Mouse (Mus musculus): ENCODE measurements at regions not wholly inside any gene's neighbourhood (a gene's known extent, or its start where the extent isn't known, plus 50 kb on each side); places are given as distances from the start of the nearest gene placed in this dataset.

DNA sequence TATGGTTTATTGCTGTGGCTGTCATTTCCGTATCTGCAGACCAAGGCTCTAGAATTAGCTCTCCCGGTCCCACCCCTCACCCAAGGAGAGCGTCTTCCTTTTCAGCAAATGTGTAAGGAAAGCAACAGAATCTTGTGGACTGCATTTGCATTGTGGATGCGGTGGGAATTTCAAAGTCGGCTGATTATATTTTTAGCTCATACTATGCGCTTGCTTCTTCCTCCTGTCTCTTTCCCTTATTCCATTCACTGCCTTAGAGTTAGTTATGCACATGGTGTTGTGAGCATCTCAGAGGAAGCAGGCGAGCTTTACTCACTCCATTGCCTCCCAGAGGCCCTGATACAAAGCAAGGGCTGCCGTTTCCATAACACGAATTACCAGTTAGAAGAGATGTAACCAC lies 375.6 kb upstream of the Slc30a5 start:
- no peaks in the 10 kb centered on the region for H3K27me3 ChIP-seq (ENCODE audit: insufficient read depth, poor library complexity, severe bottlenecking)
- no peak overlapping the region for H3K27ac ChIP-seq
- no peak overlapping the region for H3K4me3 ChIP-seq
- H3K36me3 ChIP-seq, result no peaks in the 10 kb centered on the region
- DNase-seq (ENCODE audit: low spot score), result no peak
- peaks cover 5% of the 10 kb centered on the region; the same call in 1 of the 2 replicates for H3K4me1 ChIP-seq
- 88% methylated on average over 9 of the region's 9 CpGs for WGBS
- H3K9me3 ChIP-seq, result no peaks in the 10 kb centered on the region

DNA sequence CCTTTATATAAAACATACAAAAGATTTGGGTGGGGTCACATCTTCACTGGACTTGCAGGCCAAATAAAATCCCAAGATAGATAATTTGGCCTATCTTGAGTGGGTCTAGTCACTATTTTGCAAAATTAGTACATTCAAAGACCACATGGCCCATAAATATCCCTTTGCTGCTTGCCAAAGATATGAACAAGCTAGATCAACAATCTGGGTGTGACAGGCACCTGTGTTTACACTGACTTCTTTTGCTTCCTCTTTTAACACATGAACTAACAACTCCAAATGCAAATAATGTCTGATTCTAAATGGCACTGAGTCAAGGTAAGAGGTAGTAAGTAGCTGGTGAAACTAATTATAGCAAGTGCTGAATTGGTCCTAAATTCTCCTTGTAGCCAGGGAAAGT lies 370.2 kb upstream of the Slc30a5 start:
- Histone ChIP-seq H3K4me1 (no peaks in the 10 kb centered on the region), H3K27ac (no peak overlapping the region), H3K36me3 (no peaks in the 10 kb centered on the region), H3K4me3 (no peak overlapping the region), H3K27me3 (ENCODE audit: insufficient read depth, poor library complexity, severe bottlenecking) (no peaks in the 10 kb centered on the region), H3K9me3 (no peaks in the 10 kb centered on the region)
- no peak for DNase-seq (ENCODE audit: low spot score)

DNA sequence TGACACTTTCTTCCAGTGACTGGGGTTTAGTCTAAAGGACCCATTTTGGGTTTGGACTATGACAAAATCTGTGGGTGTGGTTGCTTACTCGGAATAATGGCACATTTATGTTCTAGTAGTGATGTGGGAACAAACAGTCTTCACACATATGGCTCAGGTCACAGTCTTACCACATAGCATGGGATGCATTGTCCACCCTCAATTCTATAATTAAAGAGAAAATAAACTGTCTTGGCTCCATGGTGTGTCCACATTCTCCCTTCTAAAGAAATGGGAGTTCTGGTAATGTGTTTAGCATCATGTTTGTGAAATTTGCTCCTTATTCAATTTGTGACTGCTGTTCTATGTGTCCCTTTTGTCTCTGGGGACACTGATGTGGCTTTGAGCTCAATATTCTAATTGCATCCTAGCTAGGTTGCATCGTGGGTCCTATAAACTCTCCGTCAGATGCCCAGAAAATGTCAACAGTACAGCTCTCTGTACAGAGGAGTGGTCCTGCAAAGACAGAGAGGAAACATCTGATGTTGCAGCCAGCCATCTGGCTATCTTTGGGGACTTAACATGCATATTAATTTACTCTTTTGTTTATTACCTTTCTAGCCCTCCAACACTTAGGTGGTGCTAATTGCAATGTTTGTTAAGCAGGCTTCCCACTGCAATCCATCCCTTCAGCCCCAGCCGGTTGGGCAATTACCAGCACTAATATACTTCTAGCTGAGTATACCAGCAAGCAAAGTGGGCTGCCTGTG lies 369.5 kb upstream of the Slc30a5 start:
- Histone ChIP-seq H3K27ac (no peak overlapping the region), H3K36me3 (no peaks in the 10 kb centered on the region), H3K4me1 (no peaks in the 10 kb centered on the region), H3K4me3 (no peak overlapping the region), H3K27me3 (ENCODE audit: insufficient read depth, poor library complexity, severe bottlenecking) (no peaks in the 10 kb centered on the region), H3K9me3 (no peaks in the 10 kb centered on the region)
- 71% methylated on average over 4 of the region's 4 CpGs for WGBS
- DNase-seq (ENCODE audit: low spot score), result no peak

DNA sequence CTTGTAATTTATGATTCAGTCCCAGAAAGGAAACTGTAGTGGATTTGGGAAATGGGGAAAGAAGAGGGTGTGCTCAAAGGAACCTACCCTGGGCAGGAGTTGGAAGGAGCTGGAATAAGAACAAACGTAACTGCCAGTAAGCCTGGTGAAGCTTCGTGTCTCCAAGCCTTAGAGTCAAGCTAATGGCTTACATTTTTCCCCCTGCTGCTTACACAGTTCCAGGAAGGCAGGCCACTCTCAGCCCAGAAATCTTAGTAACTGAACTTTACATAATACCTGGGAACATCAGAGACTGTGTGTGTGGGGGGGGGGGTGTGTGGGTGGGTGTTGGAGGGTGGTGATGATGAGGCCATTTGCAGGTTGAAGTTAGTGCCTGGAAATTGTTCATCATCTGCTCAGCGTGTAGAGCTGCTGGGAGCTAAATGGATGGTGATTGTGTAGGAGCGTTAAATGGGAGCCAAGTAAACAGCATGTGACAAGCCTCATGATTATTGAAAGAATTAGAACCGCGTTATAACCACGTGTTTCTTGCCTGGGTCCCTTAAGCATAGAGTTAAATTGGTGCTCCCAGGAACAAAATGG lies 357.1 kb upstream of the Slc30a5 start:
- H3K4me3 ChIP-seq, result no peak overlapping the region
- WGBS, result 88% methylated on average over 7 of the region's 7 CpGs
- H3K4me1 ChIP-seq, result no peaks in the 10 kb centered on the region
- H3K9me3 ChIP-seq, result no peaks in the 10 kb centered on the region
- no peaks in the 10 kb centered on the region for H3K36me3 ChIP-seq
- no peak overlapping the region for H3K27ac ChIP-seq
- DNase-seq (ENCODE audit: low spot score), result no peak
- H3K27me3 ChIP-seq (ENCODE audit: insufficient read depth, poor library complexity, severe bottlenecking), result no peaks in the 10 kb centered on the region

DNA sequence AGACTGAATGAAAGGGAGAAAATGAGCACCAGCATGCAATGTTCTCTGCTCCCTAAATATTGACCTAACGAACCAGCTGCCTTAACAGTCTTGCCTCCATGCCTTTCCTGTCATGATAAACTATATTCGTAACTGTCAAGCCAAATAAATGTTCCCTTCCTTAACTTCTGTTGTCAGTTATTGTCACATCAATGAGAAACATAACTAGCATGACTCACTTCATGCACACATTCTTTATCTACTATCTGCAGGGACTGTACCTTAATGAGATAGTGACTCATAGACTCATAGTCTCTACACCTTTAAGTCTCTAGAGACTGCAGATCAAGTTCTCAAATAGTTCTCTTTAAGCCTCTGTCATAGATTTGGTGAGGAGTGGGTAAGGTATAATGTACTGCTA lies 349.2 kb upstream of the Slc30a5 start:
- no peak for DNase-seq (ENCODE audit: low spot score)
- Histone ChIP-seq H3K36me3 (no peaks in the 10 kb centered on the region), H3K4me3 (no peak overlapping the region), H3K27ac (no peak overlapping the region), H3K4me1 (no peaks in the 10 kb centered on the region), H3K27me3 (ENCODE audit: insufficient read depth, poor library complexity, severe bottlenecking) (no peaks in the 10 kb centered on the region), H3K9me3 (no peaks in the 10 kb centered on the region)
- WGBS, result 76% methylated on average over 2 of the region's 2 CpGs

DNA sequence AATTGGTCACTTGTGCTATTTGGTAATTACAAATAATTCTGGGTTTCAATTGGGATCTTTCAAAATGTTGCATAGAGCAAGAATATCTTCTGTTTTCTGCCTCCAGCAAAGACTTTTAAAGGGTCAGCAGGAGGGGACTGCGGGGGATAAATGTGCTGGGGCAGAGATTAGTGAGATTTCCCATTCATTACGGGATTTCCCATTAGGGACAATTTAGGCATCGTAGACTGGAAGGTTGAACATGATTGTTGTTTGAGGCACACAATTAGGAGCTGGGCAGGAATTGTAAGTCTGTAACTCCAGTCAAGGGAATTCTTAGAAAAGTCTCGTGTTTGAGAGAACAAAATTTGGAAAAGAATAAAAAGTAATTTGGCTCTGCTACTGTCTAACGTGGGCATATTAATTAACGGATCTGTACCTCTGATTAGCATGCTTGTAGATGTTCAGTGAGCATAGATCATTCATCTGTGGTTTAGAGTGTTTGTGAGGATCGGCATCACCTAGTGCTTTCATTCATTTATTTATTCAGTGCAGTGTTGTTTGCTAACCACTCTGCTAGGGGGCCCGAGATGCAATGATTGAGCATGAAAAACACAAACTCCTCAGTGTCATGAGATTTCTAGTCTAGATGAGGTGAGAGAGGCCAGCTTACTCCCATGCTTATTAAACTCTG lies 341.9 kb upstream of the Slc30a5 start:
- DNase-seq (ENCODE audit: low spot score), result no peak
- H3K27ac ChIP-seq, result no peak overlapping the region
- 79% methylated on average over 8 of the region's 8 CpGs for WGBS
- no peak overlapping the region for H3K4me3 ChIP-seq
- no peaks in the 10 kb centered on the region for H3K36me3 ChIP-seq
- H3K9me3 ChIP-seq, result no peaks in the 10 kb centered on the region
- no peaks in the 10 kb centered on the region for H3K4me1 ChIP-seq
- H3K27me3 ChIP-seq (ENCODE audit: insufficient read depth, poor library complexity, severe bottlenecking), result no peaks in the 10 kb centered on the region

DNA sequence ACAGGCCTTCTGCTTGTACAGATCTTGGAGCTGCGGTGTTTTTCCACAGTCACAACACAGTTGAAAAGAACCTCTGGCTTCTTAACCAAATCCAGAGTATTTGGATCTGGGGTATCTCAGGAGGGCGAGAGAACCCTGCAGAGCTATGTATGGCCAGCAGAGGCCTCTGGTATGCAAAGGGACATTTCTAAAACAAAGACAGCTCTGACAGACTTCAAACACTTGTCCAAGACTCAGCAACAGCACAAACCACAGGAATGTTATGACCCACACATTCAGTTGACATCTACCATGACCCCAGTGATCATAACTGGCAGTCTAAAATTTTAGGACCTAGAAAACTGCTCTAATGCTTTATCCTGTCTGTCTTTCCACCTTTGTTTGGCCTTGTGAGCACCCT lies 328.5 kb upstream of the Slc30a5 start:
- no peak overlapping the region for H3K27ac ChIP-seq
- H3K4me1 ChIP-seq, result no peaks in the 10 kb centered on the region
- no peak for DNase-seq (ENCODE audit: low spot score)
- H3K27me3 ChIP-seq (ENCODE audit: insufficient read depth, poor library complexity, severe bottlenecking), result no peaks in the 10 kb centered on the region
- H3K4me3 ChIP-seq, result no peak overlapping the region
- H3K9me3 ChIP-seq, result no peaks in the 10 kb centered on the region
- 57% methylated on average over 2 of the region's 2 CpGs for WGBS
- no peaks in the 10 kb centered on the region for H3K36me3 ChIP-seq

DNA sequence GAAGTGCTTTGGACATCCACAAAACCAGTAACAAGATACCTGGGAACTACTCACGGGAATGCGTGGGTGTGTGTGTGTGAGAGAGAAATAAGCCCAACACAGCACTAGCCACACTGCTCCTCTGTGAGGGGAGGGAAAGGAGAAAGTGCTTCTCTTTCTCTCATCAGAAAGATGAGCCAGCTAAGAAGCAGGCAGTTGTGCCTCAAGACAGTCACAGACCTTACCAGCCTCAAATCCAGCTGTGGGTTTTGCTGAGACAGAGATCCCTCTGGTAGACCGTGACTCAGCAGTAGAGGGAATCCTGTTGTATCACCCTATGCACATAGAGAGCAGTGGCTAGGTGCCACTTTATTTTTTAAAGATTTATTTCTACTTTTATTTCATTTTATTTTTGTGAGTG lies 326.7 kb upstream of the Slc30a5 start:
- H3K4me1 ChIP-seq, result no peaks in the 10 kb centered on the region
- no peaks in the 10 kb centered on the region for H3K27me3 ChIP-seq (ENCODE audit: insufficient read depth, poor library complexity, severe bottlenecking)
- H3K36me3 ChIP-seq, result no peaks in the 10 kb centered on the region
- WGBS, result 82% methylated on average over 3 of the region's 3 CpGs
- H3K9me3 ChIP-seq, result no peaks in the 10 kb centered on the region
- H3K4me3 ChIP-seq, result no peak overlapping the region
- no peak for DNase-seq (ENCODE audit: low spot score)
- H3K27ac ChIP-seq, result no peak overlapping the region

DNA sequence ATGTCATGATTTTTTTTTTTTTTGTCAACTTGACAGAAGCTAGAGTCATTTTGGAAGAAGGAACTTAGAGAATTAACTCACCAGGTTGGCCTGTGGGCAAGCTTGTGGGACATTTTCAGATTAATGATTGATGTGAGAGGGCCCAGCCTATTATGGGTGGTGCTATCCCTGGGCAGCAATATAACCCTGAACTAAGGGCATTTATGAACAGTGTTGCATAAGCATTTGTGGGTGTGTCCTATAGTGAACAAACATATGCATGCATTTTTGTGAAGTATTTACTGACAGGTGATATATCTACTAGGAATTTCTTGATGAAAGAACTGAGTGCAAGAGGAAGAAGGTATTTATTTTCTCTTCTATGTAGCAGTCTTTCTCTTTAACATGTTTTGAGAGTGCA lies 320.5 kb upstream of the Slc30a5 start:
- Histone ChIP-seq H3K4me3 (no peak overlapping the region), H3K9me3 (no peaks in the 10 kb centered on the region), H3K27ac (no peak overlapping the region), H3K27me3 (ENCODE audit: insufficient read depth, poor library complexity, severe bottlenecking) (no peaks in the 10 kb centered on the region), H3K4me1 (no peaks in the 10 kb centered on the region), H3K36me3 (no peaks in the 10 kb centered on the region)
- DNase-seq (ENCODE audit: low spot score), result no peak

DNA sequence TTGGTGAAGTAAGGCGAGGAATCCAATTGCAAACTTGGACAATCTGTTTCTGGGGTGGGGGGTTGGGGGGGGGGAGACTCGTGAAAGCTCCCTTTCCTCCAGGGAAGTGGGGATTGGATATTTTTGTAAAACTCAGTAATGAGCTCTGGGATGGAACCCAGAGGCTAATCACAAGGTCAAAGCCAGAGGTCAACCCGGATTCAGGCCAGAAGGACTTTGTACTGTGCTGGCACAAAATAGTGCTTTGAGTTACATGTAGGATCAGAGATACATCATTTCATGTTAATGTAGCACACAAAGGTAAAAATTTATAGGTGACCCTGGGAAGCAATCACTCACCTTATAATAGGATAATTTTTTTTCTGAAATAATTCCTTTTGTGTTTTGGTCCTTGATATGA lies 309.5 kb upstream of the Slc30a5 start:
- WGBS, result 56% methylated on average over 3 of the region's 3 CpGs
- Histone ChIP-seq H3K9me3 (no peaks in the 10 kb centered on the region), H3K4me1 (no peaks in the 10 kb centered on the region), H3K27ac (no peak overlapping the region), H3K36me3 (no peaks in the 10 kb centered on the region), H3K27me3 (ENCODE audit: insufficient read depth, poor library complexity, severe bottlenecking) (no peaks in the 10 kb centered on the region), H3K4me3 (no peak overlapping the region)
- DNase-seq (ENCODE audit: low spot score), result no peak

DNA sequence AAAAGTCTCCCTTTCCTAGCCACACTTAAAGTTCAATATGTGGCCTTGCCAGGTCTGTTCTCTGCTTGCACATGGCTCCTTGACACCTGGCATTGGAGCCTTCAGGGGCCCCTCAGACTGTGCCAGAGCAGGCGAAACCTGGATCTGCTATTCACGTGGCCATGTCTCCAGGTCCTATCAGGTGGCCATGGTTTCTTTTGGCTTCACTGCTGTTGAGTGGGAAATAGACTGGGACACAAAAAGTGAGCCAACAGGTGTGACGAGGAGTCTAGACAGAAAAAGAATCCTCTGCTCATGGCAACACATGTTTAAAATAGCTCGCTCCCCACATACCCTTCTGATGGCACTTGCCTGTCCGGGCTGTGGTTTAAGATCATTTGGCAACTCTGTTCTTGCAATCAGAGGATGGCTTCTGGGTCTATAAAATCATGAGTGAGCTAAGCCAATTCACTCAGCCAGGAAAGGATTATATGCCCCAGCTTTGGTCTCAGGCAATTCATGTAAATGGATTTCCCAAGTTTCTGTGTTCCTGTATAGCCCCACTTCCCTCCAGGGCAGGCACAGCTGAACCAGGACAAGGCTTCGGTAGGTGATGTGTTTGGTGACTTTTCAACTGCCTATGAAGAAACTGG lies 309.0 kb upstream of the Slc30a5 start:
- no peak overlapping the region for H3K27ac ChIP-seq
- no peaks in the 10 kb centered on the region for H3K4me1 ChIP-seq
- no peak overlapping the region for H3K4me3 ChIP-seq
- no peaks in the 10 kb centered on the region for H3K9me3 ChIP-seq
- WGBS, result 81% methylated on average over 6 of the region's 6 CpGs
- no peaks in the 10 kb centered on the region for H3K27me3 ChIP-seq (ENCODE audit: insufficient read depth, poor library complexity, severe bottlenecking)
- DNase-seq (ENCODE audit: low spot score), result no peak
- no peaks in the 10 kb centered on the region for H3K36me3 ChIP-seq

DNA sequence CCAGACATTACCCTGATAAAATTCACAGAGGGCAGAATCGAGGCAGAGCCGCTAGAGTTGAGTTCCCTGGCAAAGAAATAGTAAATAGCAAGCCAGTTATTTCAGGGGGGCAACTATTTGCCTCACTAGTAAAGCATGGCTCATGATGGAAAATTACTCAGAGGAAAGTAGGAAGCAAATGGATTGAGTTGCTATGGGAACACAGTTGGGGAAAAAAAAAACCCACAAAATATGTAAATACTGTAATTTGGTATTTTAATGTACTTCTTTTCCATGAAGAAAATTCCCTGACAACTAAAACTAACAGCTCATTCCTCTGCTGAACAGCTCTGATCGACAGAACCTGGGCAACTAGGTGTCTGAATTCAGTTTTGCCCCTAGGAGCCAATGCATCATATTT lies 296.2 kb upstream of the Slc30a5 start:
- no peaks in the 10 kb centered on the region for H3K27me3 ChIP-seq (ENCODE audit: insufficient read depth, poor library complexity, severe bottlenecking)
- DNase-seq (ENCODE audit: low spot score), result no peak
- H3K4me1 ChIP-seq, result no peaks in the 10 kb centered on the region
- WGBS, result 76% methylated on average over 3 of the region's 3 CpGs
- no peak overlapping the region for H3K27ac ChIP-seq
- H3K36me3 ChIP-seq, result no peaks in the 10 kb centered on the region
- H3K9me3 ChIP-seq, result no peaks in the 10 kb centered on the region
- no peak overlapping the region for H3K4me3 ChIP-seq

DNA sequence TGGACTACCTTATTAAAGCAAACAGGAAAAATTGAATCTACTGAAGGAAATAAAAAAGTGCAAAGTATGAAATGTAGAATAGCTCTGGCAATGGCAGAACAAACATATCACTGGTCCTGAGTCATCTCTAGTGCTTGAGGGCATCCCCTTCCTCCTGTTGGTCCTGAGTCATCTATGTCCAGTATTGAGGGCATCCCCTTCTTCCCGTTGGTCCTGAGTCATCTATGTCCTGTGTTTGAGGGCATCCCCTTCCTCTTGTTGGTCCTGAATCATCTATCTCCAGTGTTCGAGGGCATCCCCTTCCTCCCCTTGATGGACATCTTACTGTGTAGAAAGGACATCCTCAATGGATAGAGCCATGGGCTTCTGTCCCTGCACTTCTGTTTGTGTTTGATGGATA lies 294.6 kb upstream of the Slc30a5 start:
- Histone ChIP-seq H3K9me3 (no peaks in the 10 kb centered on the region), H3K36me3 (no peaks in the 10 kb centered on the region), H3K27me3 (ENCODE audit: insufficient read depth, poor library complexity, severe bottlenecking) (no peaks in the 10 kb centered on the region), H3K4me1 (no peaks in the 10 kb centered on the region), H3K4me3 (no peak overlapping the region), H3K27ac (no peak overlapping the region)
- no peak for DNase-seq (ENCODE audit: low spot score)
- WGBS, result 62% methylated on average over 2 of the region's 2 CpGs

Data from heart, embryonic 10.5 days (tissue).